Mouse (Mus musculus) thymus, postnatal 36 days (tissue): Measurements from ENCODE around the gene Cxcr5.
A peak's percentile ranks its signal among the peaks of the same experiment; 100 is the strongest.

Experiments used
- DNase-seq, 2 experiments: peaks; one replicate each; pipeline ENCODE4 v3.0.0; 2022; ENCODE audit warnings: mixed read lengths in 2 of 2

Gene Cxcr5

GRCm38 (mm10) chr9:44509487-44510354, 52.0 kb downstream of the Cxcr5 start:
- DNase-seq: peak; percentile 92 to 93

- peak; percentile 14 to 56 for DNase-seq
Measured at GRCm38 (mm10) chr9:44508721-44509486, 52.8 kb downstream of the Cxcr5 start.

GRCm38 (mm10) chr9:44508124-44508619, 53.5 kb downstream of the Cxcr5 start:
- peak in 1 of 2 experiments; percentile 9 for DNase-seq

- peak in 1 of 2 experiments; percentile 1 for DNase-seq
Measured at GRCm38 (mm10) chr9:44507345-44507744, 54.3 kb downstream of the Cxcr5 start.

GRCm38 (mm10) chr9:44506566-44506965, 55.1 kb downstream of the Cxcr5 start:
- no peak for DNase-seq

- DNase-seq: peak in 1 of 2 experiments; percentile 60
Measured at GRCm38 (mm10) chr9:44505824-44506467, 55.7 kb downstream of the Cxcr5 start.

GRCm38 (mm10) chr9:44504893-44505823, 56.5 kb downstream of the Cxcr5 start:
- DNase-seq: peak in 1 of 2 experiments; percentile 13

GRCm38 (mm10) chr9:44502006-44502405, 59.7 kb downstream of the Cxcr5 start:
- DNase-seq: peak; percentile 80 to 85

- DNase-seq: peak in 1 of 2 experiments; percentile 25
Measured at GRCm38 (mm10) chr9:44501206-44501879, 60.3 kb downstream of the Cxcr5 start.

GRCm38 (mm10) chr9:44500638-44501175, 61.0 kb downstream of the Cxcr5 start:
- DNase-seq: peak in 1 of 2 experiments; percentile 21

GRCm38 (mm10) chr9:44500163-44500533, 61.5 kb downstream of the Cxcr5 start:
- no peak for DNase-seq

GRCm38 (mm10) chr9:44499356-44500162, 62.1 kb downstream of the Cxcr5 start:
- DNase-seq: peak in 1 of 2 experiments; percentile 17

- DNase-seq: peak; percentile 52 to 62
Measured at GRCm38 (mm10) chr9:44498421-44499355, 63.0 kb downstream of the Cxcr5 start.

- peak; percentile 46 to 69 for DNase-seq
Measured at GRCm38 (mm10) chr9:44497624-44498377, 63.9 kb downstream of the Cxcr5 start.

- DNase-seq: peak in 1 of 2 experiments; percentile 20
Measured at GRCm38 (mm10) chr9:44496803-44497461, 64.7 kb downstream of the Cxcr5 start.

GRCm38 (mm10) chr9:44495810-44496344, 65.8 kb downstream of the Cxcr5 start:
- DNase-seq: no peak
